28 mouse cellular contexts compared by ENCODE assay signal in the genomic region with DNA sequence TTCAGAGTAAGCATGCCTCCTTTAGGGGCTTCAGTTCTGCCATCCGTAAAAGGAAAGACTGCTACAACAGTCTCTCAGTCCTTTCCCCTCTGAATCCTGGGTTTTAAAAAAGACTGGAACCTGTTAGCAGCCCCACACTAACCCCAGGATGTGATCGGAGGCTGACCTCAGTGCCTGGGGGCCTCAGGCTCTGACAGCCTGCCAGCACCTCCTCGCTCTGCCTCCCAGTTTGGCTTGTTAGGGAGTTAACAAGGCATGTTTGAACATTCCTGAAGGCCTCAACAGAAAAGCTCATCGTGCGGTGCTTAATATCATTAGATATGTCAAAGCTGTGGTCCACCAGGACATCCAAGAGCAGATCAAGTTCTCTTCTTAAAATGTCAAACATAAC. TPM values are rescaled to one million over a fixed set of nuclear protein-coding genes. Genes with fewer than 3 reads are reported as not detected.
A peak's percentile ranks its signal among the peaks of the same experiment; 100 is the strongest.
DNase-seq lines count a peak whose midpoint lies in the region; ATAC-seq lines count a peak whose summit lies in the region.
"Had no signal": no experiment of that assay in that cellular context is flagged by ENCODE, and none has a peak within 500 bp of the region (broad histone marks: within the 10 kb centered on the region; RNA-seq: fewer than 3 reads in every experiment).

No protein-coding gene starts in this region.

- no peak overlapping the region for H3K4me3 ChIP-seq in heart, embryonic 15.5 days
- no peak overlapping the region for H3K4me3 ChIP-seq in heart, embryonic 12.5 days
- no peak overlapping the region for H3K4me3 ChIP-seq in embryonic facial prominence, embryonic 14.5 days (ENCODE audit: low read depth, low read length)
- no peak overlapping the region for H3K4me3 ChIP-seq in limb, embryonic 13.5 days
- H3K4me3 ChIP-seq in midbrain, embryonic 10.5 days: no peak overlapping the region
- H3K4me3 ChIP-seq: forebrain, embryonic 12.5 days; hindbrain, embryonic 15.5 days; midbrain, embryonic 13.5 days had no signal

- no peak for ATAC-seq in heart, embryonic 15.5 days (replicated peaks; ENCODE audit: insufficient number of reproducible peaks, insufficient read depth, low FRiP score, low read depth)
- ATAC-seq in heart, embryonic 12.5 days (ENCODE audit: insufficient number of reproducible peaks, low FRiP score): no peak
- no peak for ATAC-seq in embryonic facial prominence, embryonic 14.5 days (ENCODE audit: low read depth)
- ATAC-seq in limb, embryonic 13.5 days (ENCODE audit: low FRiP score, low read depth): peak; percentile 64; the same call in 1 of the 2 replicates
- ATAC-seq: intestine, postnatal 0 days; lung, postnatal 0 days; midbrain, embryonic 13.5 days had no signal

- DNase-seq in kidney, postnatal 4 days: peak; percentile 31 to 54
- no peak for DNase-seq in kidney, postnatal 36 days
- DNase-seq in embryonic facial prominence, embryonic 14.5 days (ENCODE audit: low spot score): peak; percentile 49
- DNase-seq in midbrain, embryonic 10.5 days (ENCODE audit: low spot score): no peak
- DNase-seq in adrenal gland, adult 2 months: no peak
- DNase-seq: cerebellum, adult 9-11 months; gastrocnemius, postnatal 25 days; heart, postnatal 4 days; layer of hippocampus, adult 9-11 months; liver; right cerebral cortex, postnatal 14 days; spleen, adult 18-20 months; thymus, adult 18-20 months; thymus, postnatal 4 days had no signal

- H3K27ac ChIP-seq in heart, embryonic 15.5 days: 0 out of 2 replicates have a peak overlapping the region, but pooled peaks have one; percentile 20
- no peak overlapping the region for H3K27ac ChIP-seq in heart, embryonic 12.5 days (ENCODE audit: poor library complexity, severe bottlenecking)
- H3K27ac ChIP-seq in embryonic facial prominence, embryonic 14.5 days (replicated peaks; ENCODE audit: low read depth, low read length): peak overlapping the region; percentile 2; the same call in 1 of the 2 replicates
- H3K27ac ChIP-seq in limb, embryonic 13.5 days: peak overlapping the region; percentile 16; the same call in 1 of the 2 replicates
- H3K27ac ChIP-seq in midbrain, embryonic 10.5 days (replicated peaks): no peak overlapping the region
- H3K27ac ChIP-seq: forebrain, embryonic 12.5 days; hindbrain, embryonic 15.5 days; midbrain, embryonic 13.5 days had no signal

- H3K4me1 ChIP-seq in heart, embryonic 15.5 days (replicated peaks): peaks cover 5% of the 10 kb centered on the region
- no peaks in the 10 kb centered on the region for H3K4me1 ChIP-seq in heart, embryonic 12.5 days (replicated peaks)
- peaks cover 9% of the 10 kb centered on the region for H3K4me1 ChIP-seq in embryonic facial prominence, embryonic 14.5 days (ENCODE audit: control insufficient read depth, insufficient read depth, low read length)
- peaks cover 24% of the 10 kb centered on the region for H3K4me1 ChIP-seq in limb, embryonic 13.5 days
- H3K4me1 ChIP-seq in midbrain, embryonic 10.5 days: no peaks in the 10 kb centered on the region
- H3K4me1 ChIP-seq: forebrain, embryonic 12.5 days; hindbrain, embryonic 15.5 days; midbrain, embryonic 13.5 days had no signal

- no peak overlapping the region for H3K4me2 ChIP-seq in heart, embryonic 15.5 days
- no peak overlapping the region for H3K4me2 ChIP-seq in heart, embryonic 12.5 days
- H3K4me2 ChIP-seq in embryonic facial prominence, embryonic 14.5 days (ENCODE audit: low read depth, low read length): no peak overlapping the region
- H3K4me2 ChIP-seq in limb, embryonic 13.5 days (replicated peaks): no peak overlapping the region
- H3K4me2 ChIP-seq: forebrain, embryonic 12.5 days; heart, embryonic 11.5 days; hindbrain, embryonic 15.5 days; midbrain, embryonic 13.5 days had no signal

- H3K9ac ChIP-seq in heart, embryonic 15.5 days: no peak overlapping the region
- H3K9ac ChIP-seq in heart, embryonic 12.5 days: no peak overlapping the region
- no peak overlapping the region for H3K9ac ChIP-seq in embryonic facial prominence, embryonic 14.5 days (ENCODE audit: low read depth, low read length)
- no peak overlapping the region for H3K9ac ChIP-seq in limb, embryonic 13.5 days
- H3K9ac ChIP-seq: forebrain, embryonic 12.5 days; hindbrain, embryonic 15.5 days; midbrain, embryonic 13.5 days had no signal

- no peaks in the 10 kb centered on the region for H3K27me3 ChIP-seq in heart, embryonic 15.5 days
- H3K27me3 ChIP-seq in heart, embryonic 12.5 days (replicated peaks): no peaks in the 10 kb centered on the region
- H3K27me3 ChIP-seq in embryonic facial prominence, embryonic 14.5 days (replicated peaks; ENCODE audit: control insufficient read depth, insufficient read depth, low read length): no peaks in the 10 kb centered on the region
- H3K27me3 ChIP-seq in limb, embryonic 13.5 days: no peaks in the 10 kb centered on the region
- H3K27me3 ChIP-seq in midbrain, embryonic 10.5 days (ENCODE audit: low read depth, poor library complexity, severe bottlenecking): no peaks in the 10 kb centered on the region
- H3K27me3 ChIP-seq: forebrain, embryonic 12.5 days; hindbrain, embryonic 15.5 days; midbrain, embryonic 13.5 days had no signal

- WGBS in heart, embryonic 15.5 days: 38% methylated on average over 5 of the region's 5 CpGs
- 52% methylated on average over 5 of the region's 5 CpGs for WGBS in heart, embryonic 12.5 days
- 29% methylated on average over 5 of the region's 5 CpGs for WGBS in embryonic facial prominence, embryonic 14.5 days
- WGBS in limb, embryonic 13.5 days: 21% methylated on average over 5 of the region's 5 CpGs
- 78% methylated on average over 5 of the region's 5 CpGs for WGBS in midbrain, embryonic 10.5 days

- no peaks in the 10 kb centered on the region for H3K36me3 ChIP-seq in heart, embryonic 15.5 days
- no peaks in the 10 kb centered on the region for H3K36me3 ChIP-seq in heart, embryonic 12.5 days
- H3K36me3 ChIP-seq in embryonic facial prominence, embryonic 14.5 days (ENCODE audit: control insufficient read depth, insufficient read depth, low read length): no peaks in the 10 kb centered on the region
- H3K36me3 ChIP-seq in limb, embryonic 13.5 days: no peaks in the 10 kb centered on the region
- H3K36me3 ChIP-seq in midbrain, embryonic 10.5 days: no peaks in the 10 kb centered on the region
- H3K36me3 ChIP-seq: forebrain, embryonic 12.5 days; hindbrain, embryonic 15.5 days; midbrain, embryonic 13.5 days had no signal

- no peaks in the 10 kb centered on the region for H3K9me3 ChIP-seq in heart, embryonic 15.5 days (replicated peaks)
- peaks cover 3% of the 10 kb centered on the region; the same call in 1 of the 2 replicates for H3K9me3 ChIP-seq in heart, embryonic 12.5 days (replicated peaks)
- H3K9me3 ChIP-seq in embryonic facial prominence, embryonic 14.5 days (ENCODE audit: control insufficient read depth, low read length): peaks cover 4% of the 10 kb centered on the region; the same call in 1 of the 2 replicates
- H3K9me3 ChIP-seq in limb, embryonic 13.5 days: no peaks in the 10 kb centered on the region
- H3K9me3 ChIP-seq in midbrain, embryonic 10.5 days (replicated peaks): no peaks in the 10 kb centered on the region
- H3K9me3 ChIP-seq: forebrain, embryonic 12.5 days; hindbrain, embryonic 15.5 days; midbrain, embryonic 13.5 days had no signal

RNA-seq across cellular contexts. Expression of a gene that starts 24.0 kb away (rescaled TPM):
- polyA plus RNA-seq in heart, embryonic 15.5 days (2015; fragmentation: Nextera tagmentation; extraction: Ambion mirVana): 0.15 TPM in 1 of 2 replicates, not detected in the other
- polyA plus RNA-seq in heart, embryonic 12.5 days (2016; fragmentation: Nextera tagmentation; extraction: Ambion mirVana): not detected in 2 replicates
- polyA plus RNA-seq in embryonic facial prominence, embryonic 14.5 days (2014; fragmentation: Nextera tagmentation; extraction: Ambion mirVana): 0.10 and 0.28 TPM in 2 replicates
- 0.19 and 0.22 TPM in 2 replicates for polyA plus RNA-seq in limb, embryonic 13.5 days (2015; fragmentation: Nextera tagmentation; extraction: Ambion mirVana)
- not detected in 2 replicates for polyA plus RNA-seq in midbrain, embryonic 10.5 days (2016; fragmentation: Nextera tagmentation; extraction: Ambion mirVana)
- total RNA-seq in adrenal gland, adult 2 months (2021): not detected
- not detected in 2 replicates for polyA plus RNA-seq in adrenal gland, adult 2 months (2012; rRNA removed)
- total RNA-seq: adrenal gland, adult 18-20 months; gastrocnemius, postnatal 25 days; heart, postnatal 4 days; left cerebral cortex, adult 8-10 months; neutrophil, adult 5-6 weeks had no signal
- polyA plus RNA-seq: C2C12; forebrain, embryonic 12.5 days; heart, embryonic 11.5 days; hindbrain, embryonic 15.5 days; intestine, postnatal 0 days; liver, embryonic 16.5 days; midbrain, embryonic 13.5 days had no signal

RNA-seq across cellular contexts. Expression of a gene that starts 41.4 kb away (rescaled TPM):
- 50.0 and 50.9 TPM in 2 replicates for polyA plus RNA-seq in heart, embryonic 15.5 days (2015; fragmentation: Nextera tagmentation; extraction: Ambion mirVana)
- 49.1 and 56.6 TPM in 2 replicates for polyA plus RNA-seq in heart, embryonic 12.5 days (2016; fragmentation: Nextera tagmentation; extraction: Ambion mirVana)
- polyA plus RNA-seq in embryonic facial prominence, embryonic 14.5 days (2014; fragmentation: Nextera tagmentation; extraction: Ambion mirVana): 94.8 and 95.3 TPM in 2 replicates
- 86.9 and 89.2 TPM in 2 replicates for polyA plus RNA-seq in limb, embryonic 13.5 days (2015; fragmentation: Nextera tagmentation; extraction: Ambion mirVana)
- 62.5 and 81.1 TPM in 2 replicates for polyA plus RNA-seq in midbrain, embryonic 10.5 days (2016; fragmentation: Nextera tagmentation; extraction: Ambion mirVana)
- total RNA-seq in adrenal gland, adult 2 months (2021): 100 to 1,000 TPM in 1 of 2 experiments, 10 to 100 TPM in 1; 91.5 to 124 TPM
- polyA plus RNA-seq in adrenal gland, adult 2 months (2012; rRNA removed): 72.4 and 74.6 TPM in 2 replicates

Comparison
In these comparisons a context has a peak if more than half of its experiments do, and no peak if none do; other contexts are left out.
1. H3K27ac ChIP-seq: peak in heart, embryonic 15.5 days (single experiment), embryonic facial prominence, embryonic 14.5 days (single experiment) and limb, embryonic 13.5 days (single experiment); none in heart, embryonic 12.5 days (single experiment) and midbrain, embryonic 10.5 days (single experiment).
2. DNase-seq: peak in kidney, postnatal 4 days (2 of 2) and embryonic facial prominence, embryonic 14.5 days (single experiment); none in kidney, postnatal 36 days (0 of 2), midbrain, embryonic 10.5 days (single experiment) and adrenal gland, adult 2 months (single experiment).